Mouse (Mus musculus) kidney, adult 2 months (tissue): ENCODE data around the gene Ptpn4.

Source experiments
- CTCF ChIP-seq: fragments of 200-500 bp; conservative IDR thresholded peaks from 2 replicates; pipeline ENCODE4 v1.5.1; 2011; ENCODE audit warnings: low read depth, mild to moderate bottlenecking, control low read depth, low read length, moderate library complexity, mixed read lengths; ENCODE audit not compliant: insufficient read depth, insufficient read length
- POLR2A ChIP-seq: fragments of 200-500 bp; IDR thresholded peaks from one replicate; pipeline ENCODE4 v1.6.1; 2011; ENCODE audit warnings: low read depth, low read length, control low read depth

- TF ChIP-seq CTCF, result no peak
- no peak for TF ChIP-seq POLR2A
Measured at GRCm38 (mm10) chr1:119805984-119806383, 31.4 kb downstream of the Ptpn4 start.
